16 mouse cellular contexts compared by ENCODE assay signal in the genomic region with DNA sequence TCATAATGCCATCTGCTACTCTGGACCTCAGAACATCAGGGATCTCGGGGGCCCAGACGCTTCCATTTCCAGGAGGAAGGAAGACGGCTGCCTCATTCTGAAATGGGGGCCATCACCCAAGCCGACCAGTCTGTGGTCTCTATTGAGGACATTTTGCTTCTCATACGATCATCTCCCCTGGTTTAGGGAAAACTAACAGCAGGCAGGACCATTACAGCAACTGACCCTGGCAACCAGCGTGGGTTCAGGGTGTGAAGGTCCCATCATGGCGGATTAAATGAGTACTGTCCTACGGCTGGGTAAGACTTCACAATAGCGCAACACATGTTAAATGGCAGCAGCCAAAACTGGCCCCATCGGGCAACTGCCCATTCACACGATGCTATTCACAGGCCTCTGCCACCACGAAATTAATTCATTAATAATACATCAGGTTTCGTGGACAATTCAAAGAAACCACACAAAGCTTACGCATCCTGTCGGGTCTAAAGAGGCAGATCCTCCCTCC. TPM values are rescaled to one million over a fixed set of nuclear protein-coding genes. Genes with fewer than 3 reads are reported as not detected.
"Had no signal": no experiment of that assay in that cellular context is flagged by ENCODE, and none has a peak within 500 bp of the region (broad histone marks: within the 10 kb centered on the region; RNA-seq: fewer than 3 reads in every experiment).

No protein-coding gene starts in this region.

- DNase-seq: kidney, adult 8-10 months; kidney, postnatal 25 days; liver; liver, embryonic 13.5 days; liver, postnatal 0 days; lung, postnatal 14 days; thymus, postnatal 4 days had no signal

- H3K36me3 ChIP-seq: lung, embryonic 15.5 days had no signal

- ATAC-seq: liver, postnatal 0 days had no signal

- H3K4me1 ChIP-seq: limb, embryonic 12.5 days; liver, embryonic 13.5 days; lung, embryonic 15.5 days; megakaryocyte, embryonic 14.5 days had no signal

- H3K4me2 ChIP-seq: limb, embryonic 12.5 days; liver, embryonic 13.5 days; lung, embryonic 15.5 days had no signal

- H3K4me3 ChIP-seq: left cerebral cortex, adult 2 months; limb, embryonic 12.5 days; liver, embryonic 13.5 days; lung, embryonic 15.5 days; megakaryocyte, embryonic 14.5 days had no signal

- H3K27me3 ChIP-seq: limb, embryonic 12.5 days; liver, embryonic 13.5 days; lung, embryonic 15.5 days; megakaryocyte, embryonic 14.5 days had no signal

- H3K27ac ChIP-seq: left cerebral cortex, adult 2 months; limb, embryonic 12.5 days; liver, embryonic 13.5 days; lung, embryonic 15.5 days; macrophage; stomach, postnatal 0 days had no signal

- H3K9ac ChIP-seq: limb, embryonic 12.5 days; liver, embryonic 13.5 days; liver, postnatal 0 days; lung, embryonic 15.5 days had no signal

- H3K9me3 ChIP-seq: liver, embryonic 13.5 days; lung, embryonic 15.5 days; megakaryocyte, embryonic 14.5 days had no signal

RNA-seq across cellular contexts. Expression of gene Skor1, which starts 58.1 kb away (rescaled TPM):
- total RNA-seq: monocyte, adult 5-6 weeks; neutrophil, adult 5-6 weeks had no signal
- polyA plus RNA-seq: kidney, embryonic 16.5 days; liver, embryonic 13.5 days; liver, postnatal 0 days; lung, embryonic 15.5 days; stomach, postnatal 0 days had no signal
